Mouse (Mus musculus) kidney, postnatal 25 days (tissue): ENCODE results near the gene Dock7.
A peak's percentile ranks its signal among the peaks of the same experiment; 100 is the strongest.
"Not testable (repeated sequence)": the region's sequence is repeated elsewhere in the genome, so short reads cannot be mapped to it uniquely, and the experiment has no call there.

Experiments
- DNase-seq, 2 experiments: peaks; one replicate each; pipeline ENCODE4 v3.0.0; 2021; ENCODE audit warnings: mixed read lengths in 2 of 2

Gene Dock7

DNA sequence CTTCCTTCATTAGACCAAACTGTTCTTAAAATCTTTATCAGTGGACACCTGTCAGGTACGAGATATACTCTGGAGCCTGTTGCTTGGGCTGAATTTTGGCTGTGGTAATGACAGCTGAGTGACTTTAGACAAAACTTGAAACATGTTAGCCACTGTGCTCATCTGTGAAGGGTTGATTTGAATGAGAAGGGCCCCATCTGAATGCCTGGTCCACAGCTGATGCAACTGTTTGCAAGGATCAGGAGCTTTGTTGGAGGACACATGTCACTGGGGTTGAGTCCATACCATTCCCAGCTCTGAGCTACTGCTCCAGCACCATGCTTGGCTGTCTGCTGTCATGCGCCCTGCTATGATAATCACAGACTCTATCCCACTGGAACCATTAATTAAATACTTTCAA lies 115.1 kb downstream of the Dock7 start:
- DNase-seq: no peak

DNA sequence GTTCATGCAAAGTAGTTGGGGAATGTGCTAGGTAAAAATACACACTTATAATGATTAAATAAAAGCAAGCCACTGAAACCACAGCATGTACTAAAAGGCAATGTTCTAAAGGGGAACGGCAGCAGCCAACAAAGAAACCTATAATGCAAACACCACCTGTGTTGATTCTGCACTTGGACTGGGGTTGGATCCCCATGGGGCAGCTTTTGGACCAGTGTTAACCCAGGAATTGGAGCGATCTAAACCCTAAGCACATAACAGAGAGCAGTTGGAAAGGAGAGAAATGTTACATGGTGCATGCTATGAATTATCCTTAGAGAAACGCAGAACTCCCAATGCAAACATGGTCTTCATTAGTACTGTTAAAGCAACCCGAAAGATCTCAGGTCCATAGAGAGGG lies 127.2 kb downstream of the Dock7 start:
- no peak for DNase-seq

DNA sequence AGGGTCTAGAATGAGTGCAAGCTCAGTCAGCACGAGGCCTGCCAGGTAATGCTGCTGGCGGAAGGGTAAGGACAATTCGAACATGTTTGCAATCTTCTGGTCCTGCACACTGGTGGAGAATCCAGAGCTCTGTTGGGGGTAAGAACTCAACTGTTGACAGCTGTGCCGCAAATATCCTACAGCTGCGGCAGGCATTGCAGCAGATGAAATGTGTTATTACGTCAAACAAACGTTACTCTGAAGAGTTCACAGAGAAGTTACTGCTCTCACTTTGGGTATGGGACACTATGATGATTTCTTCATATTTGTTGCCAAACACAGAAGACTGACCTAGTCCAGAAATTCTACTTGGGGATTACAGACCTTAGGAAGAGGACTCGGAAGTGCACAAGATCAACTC lies 136.0 kb downstream of the Dock7 start:
- no peak for DNase-seq

DNA sequence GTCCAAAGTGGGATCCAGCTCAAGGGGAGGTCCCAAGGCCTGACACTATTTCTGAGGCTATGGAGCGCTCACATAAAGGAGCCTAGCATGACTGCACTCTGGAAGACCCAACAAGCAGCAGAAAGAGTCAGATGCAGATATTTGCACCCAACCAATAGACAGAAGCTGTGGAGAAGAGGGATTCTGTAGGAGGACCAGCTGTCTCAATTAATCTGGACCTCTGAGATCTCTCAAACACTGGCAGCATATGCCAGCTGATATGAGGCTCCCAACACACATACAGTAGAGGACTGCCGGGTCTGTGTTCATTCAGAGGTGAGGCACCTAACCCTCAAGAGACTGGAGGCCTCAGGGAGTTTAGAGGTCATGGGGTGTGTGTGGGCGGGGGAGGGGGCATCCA lies 140.7 kb downstream of the Dock7 start:
- DNase-seq: not testable (repeated sequence)

DNA sequence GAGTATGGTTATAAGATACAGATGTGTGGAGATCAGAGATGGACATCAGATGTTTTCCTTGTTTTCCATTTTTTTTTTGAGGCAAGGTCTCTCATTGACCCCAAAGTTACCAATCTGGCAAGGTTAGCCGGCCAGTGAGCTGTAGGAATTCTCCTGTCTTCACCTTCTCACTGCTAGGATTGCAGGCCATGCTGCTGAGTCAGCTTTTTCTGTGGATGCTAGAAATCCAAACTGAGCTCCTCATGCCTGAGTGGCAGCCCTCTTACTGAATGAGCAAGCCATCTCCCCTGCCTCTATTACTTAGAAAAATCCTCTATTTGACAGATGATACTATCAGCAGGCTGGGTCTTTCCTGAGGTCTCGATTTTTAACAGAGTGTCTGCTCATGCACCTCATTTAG lies 142.0 kb downstream of the Dock7 start:
- DNase-seq: no peak

DNA sequence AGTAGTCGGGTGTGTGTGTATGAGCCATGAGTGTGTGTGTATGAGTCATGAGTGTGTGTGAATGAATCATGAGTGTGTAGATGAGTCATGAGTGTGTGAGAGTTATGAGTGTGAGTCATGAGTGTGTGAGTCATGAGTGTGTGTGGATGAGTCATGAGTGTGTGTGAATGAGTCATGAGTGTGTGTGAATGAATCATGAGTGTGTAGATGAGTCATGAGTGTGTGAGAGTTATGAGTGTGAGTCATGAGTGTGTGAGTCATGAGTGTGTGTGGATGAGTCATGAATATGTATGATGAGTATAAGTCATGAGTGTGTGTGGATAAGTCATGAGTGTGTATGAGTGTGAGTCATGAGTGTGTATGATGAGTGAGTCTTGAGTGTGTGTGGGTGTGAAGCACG lies 142.4 kb downstream of the Dock7 start:
- not testable (repeated sequence) for DNase-seq

DNA sequence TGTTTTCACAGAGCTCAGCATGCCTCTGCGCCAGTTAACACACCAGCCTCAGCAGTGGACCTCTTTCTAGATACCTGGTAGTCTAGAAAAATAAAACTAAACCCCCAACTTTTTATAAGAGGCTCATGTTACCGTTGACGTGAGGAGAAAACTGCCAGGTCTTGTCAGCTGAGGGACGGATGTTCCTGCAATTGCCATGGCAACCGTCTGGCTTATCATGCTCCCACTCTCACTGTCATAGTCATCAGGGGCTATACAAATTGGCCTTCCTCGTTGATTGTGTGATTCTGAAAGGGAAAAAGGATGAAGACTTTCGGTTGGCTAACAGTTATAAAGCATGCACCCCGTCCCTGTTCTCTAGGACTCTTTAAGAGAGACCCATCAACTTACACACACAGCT lies 145.0 kb downstream of the Dock7 start:
- no peak for DNase-seq

DNA sequence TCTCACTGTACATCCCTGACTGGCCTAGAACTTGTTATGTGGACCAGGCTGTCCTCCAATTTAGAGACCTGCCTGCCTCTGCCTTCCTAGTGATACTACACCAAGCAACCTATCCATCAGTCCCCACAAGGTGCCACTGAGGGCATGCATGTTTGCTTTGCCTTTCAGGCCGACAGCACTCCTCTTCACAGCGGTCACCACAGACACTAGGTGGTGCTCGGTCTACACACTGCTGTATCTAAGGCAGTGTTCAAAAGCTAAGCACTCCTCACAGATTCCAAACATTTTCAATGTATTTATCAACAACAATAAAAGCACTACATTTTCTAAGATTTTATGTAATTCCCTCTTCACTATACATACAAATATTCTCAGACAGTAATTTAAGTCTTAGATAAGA lies 150.8 kb downstream of the Dock7 start:
- no peak for DNase-seq

DNA sequence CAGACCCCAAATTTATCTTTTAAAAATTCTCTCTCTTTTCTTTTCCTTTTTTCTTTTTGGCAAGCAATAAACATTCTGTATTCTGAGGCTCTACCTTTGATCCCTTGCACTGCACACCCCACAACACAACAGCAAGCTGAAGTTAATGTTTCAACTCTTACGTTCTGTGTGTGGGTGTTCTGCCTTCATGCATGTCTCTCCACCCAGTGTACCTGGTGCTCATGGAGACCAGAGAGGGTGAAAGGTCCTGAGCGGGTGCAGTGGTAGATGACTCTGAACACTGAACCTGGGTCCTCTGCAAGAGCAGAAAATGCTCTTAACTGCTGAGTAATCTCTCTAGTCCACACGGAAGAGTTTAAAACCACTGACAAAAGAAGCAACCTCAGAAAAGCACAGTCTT lies 160.5 kb downstream of the Dock7 start:
- peak; percentile 51 to 85 for DNase-seq

DNA sequence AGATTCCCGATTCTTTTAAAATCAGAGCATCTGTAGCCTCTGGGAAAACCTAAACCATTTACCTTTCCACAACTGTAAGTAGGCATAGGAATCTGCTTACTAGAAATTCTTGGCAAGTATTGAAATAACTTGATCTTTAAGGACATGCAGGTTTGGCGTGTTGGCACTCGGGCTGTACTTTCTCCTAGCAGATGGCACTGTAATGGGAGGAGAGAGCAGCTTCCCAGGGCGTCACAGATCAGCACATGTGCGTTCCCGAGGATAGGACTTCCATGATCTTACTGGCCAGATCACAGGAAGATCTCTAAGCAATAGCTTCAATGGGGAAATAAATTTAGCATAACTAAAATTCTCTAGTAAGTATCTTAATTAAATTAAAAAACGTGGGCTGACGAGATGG lies 164.7 kb downstream of the Dock7 start:
- DNase-seq: no peak

DNA sequence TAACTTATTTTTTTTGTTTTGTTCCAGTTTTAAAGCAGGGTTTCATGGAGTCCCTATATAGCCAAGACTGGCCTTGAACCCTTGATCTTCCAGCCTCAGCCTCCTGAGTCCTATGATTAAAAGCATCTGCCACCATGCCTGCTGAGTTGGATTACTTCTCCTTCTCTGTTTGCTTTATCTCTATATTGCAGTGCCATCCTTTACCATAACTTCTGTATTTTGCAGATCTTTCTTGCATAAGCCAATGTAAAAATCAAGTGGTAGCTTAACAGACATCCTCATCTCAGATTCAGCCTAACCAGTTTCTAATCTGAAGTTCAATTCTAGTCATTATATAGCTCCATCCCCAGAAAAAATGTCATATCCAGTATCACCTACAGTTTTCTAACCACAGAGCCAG lies 170.2 kb downstream of the Dock7 start:
- DNase-seq: no peak

DNA sequence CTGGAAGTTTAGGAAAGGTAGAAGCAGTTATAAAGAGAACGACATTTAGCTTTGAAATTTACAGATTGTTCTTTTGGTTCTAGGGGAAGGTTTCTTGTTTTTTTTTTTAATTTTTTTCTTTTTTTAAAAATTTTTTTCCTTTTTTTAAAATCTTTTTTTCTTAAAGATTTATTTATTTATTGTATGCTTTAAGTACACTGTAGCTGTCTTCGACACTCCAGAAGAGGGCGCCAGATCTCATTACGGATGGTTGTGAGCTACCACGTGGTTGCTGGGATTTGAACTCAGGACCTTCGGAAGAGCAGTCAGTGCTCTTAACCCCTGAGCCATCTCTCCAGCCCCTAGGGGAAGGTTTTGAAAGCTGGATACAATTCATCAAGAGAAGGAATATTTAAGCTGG lies 182.5 kb downstream of the Dock7 start:
- DNase-seq: not testable (repeated sequence)

DNA sequence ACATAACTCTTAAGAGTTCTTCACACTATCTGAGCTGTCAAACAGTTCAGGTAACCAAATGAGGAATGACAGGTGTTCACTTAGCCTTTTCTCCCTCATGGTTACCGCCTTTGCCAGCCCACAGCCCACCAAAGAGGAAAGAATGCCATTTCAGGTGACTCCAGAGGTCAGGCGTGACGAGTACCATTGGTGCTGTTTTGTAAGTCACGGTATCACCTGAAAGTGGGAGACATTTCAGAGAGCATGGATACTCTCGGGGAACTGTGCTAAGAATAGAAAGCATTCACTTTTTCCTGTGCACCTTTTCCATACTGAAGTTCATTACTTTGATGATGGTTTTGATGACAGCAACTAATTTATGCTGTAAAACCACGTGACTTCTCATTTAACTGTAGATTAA lies 184.7 kb downstream of the Dock7 start:
- no peak for DNase-seq

DNA sequence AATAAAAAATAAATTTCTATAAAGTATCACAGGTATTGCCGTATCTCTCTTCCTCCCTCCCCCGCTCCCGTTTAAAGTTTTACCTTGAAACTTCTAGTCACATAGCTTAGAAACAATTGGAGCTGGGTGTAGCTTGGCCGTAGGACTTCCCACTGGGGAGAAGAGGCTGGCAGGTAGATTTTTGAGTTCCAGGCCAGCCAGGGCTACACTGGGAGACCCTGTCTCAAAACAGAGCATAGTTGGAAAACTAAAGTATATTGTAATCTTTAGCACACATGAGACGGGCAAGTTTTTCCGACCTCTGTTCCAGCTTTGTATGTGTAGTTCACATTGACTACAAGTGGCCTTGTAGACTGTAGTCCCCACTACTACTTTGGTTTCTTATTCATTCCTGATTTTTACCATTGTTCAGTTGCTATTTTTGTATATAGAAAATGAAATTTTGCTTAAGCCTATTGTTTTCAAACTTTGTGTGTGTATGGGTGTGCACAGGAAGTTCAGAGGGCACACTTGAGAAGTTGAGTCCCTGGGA lies 195.4 kb downstream of the Dock7 start:
- DNase-seq: no peak

DNA sequence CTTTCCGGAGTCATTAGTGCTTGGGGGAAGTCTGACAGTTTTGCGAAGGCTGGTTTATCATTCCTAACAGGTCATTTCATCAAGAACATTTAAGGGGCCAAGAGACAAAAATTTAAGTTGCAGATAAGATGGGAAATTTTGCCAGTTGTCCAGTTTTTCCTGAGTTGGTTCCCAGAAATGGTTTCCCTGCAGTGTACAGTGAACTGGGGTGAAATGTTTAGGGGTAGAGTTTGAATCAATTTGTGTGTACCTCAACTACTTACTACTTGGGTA lies 195.9 kb downstream of the Dock7 start:
- DNase-seq: no peak

DNA sequence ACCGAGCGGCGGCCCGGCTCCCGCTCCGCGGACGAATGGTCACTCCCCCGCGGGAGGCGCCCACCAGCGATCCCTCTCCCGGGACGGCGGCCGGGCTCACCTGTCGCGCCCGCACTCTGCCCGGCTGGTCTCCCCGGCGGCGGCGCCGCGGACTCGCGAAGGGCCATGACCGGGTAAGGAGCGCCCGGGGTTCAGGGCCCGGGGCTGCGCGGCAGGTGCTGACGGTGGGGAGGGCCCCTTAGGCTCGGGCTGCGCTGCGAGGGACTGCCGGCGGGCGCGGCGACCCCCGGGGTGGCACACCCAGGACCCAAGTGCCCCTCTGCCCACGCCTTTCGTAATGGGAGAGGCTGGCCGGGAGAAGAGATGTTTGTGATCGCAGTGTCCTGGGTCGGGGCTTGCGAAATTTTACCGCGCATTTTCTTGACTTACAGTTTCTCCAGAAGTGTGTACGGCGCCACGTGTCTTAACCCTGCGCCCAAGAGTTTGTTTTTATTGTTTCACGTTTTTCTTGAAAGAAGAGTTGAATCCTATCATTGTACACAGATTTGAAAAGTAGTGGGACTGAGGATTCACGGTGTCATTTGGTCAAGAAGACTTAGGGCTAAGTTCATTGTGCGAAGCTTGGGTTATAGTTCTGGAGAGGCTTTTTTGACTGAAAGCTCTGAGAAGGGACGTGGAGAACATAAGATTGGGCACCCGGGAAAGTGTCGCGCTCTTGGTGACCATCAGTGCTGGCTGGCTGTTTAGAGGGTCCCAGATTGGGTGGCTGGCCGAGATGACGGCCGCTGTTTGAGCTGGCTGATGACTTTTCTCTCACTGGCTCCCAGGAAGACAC lies 196.4 kb downstream of the Dock7 start:
- peak in 1 of 2 experiments; percentile 18 for DNase-seq

DNA sequence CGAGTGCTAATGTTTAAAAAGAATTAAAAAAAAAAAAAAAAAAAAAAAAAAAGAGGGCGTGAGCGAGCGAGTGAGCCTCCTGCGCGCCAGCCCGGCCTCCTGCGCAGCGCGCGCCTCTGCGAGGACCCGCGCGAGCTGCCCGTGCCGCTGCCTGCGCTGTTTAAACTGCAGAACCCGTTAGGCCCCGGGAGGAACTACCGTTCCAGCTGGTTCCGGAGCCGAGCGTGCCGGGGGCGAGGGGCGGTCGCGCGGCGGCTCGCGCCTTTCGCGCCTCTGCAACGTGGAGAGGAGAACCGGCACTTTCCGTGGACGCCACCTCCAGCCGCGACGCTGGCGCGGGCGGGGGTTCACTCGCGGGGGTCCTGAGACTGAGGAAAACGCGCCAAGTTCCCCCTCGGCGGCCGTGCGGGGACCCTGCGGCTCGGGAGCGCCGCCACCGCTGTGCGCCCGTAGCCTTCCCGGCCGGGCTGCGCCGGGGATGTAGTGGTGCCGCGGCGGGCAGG lies 197.1 kb downstream of the Dock7 start, which contains the start of gene Usp1:
Gene Usp1 (plus strand): TSS at position 243 of the 503 bp plus-strand sequence.
- DNase-seq: no peak

DNA sequence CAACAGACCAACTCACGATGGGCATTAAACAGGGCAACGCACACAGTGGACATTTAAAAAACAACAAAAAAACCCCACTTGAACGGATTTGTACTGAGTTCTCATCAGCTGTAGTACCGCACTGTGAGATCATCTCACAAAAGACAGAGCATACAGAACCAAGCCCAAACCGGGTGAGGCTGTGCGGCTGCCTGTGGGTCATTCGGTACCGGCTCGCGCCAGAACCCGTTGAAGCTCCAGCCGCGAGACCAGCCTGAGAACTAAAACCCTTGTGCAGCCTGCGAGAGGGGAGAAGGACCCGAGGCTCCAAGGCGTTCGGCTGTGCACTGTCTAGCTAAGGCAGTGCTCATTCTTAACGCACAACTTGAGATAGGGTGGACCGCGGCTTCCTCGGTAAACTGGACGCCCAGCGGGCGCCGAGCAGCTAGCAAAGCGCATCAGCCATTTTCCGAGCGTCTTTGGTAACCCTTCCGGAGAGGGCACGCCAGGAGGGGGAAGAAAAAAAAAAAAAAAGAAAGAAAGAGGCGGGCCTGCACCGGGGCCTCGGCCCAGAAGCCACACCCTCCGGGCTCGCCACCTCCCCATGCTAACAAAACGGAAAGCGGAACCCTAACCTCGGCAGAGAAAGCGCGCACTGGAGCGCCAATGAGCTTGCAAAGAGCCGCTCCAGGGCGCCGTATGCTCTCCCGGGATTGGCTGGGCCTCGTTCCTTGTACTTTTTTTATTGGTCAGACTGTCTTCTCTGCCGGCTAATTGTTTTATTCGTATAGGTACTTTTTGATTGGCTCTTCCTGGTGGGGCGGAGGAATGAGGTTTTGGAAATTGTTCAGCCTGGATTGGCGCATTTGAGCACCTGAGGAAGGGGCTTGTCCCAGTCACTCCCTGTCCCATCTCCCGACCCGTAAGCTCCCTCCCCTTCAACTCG lies 197.8 kb downstream of the Dock7 start:
- peak; percentile 97 to 100 for DNase-seq

DNA sequence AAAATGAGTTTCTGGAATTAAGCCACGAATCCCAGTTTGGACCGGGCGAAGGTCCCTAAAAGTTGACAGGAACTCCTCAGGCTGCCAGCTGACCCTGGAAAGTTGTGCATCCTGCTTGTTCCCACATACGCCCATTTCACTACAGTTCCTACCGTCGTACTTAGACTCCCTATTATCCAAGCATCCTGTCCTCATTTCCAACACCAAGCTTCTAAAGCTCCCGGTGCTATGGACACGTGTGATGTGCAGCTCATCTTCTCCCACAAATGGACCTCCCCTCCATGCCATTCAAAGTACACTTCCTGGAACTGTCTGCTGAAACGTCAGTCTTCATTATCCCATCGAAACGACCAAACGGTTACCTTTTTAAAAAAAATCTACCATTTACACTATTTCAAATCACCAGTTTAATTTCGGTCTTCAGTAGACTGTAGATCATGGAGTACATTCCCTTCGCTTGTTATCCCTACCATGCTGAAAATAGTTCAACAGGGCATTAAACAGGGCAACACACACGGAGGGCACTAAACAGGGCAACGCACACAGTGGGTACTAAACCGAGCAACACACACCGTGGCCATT lies 198.6 kb downstream of the Dock7 start:
- peak; percentile 26 to 45 for DNase-seq

DNA sequence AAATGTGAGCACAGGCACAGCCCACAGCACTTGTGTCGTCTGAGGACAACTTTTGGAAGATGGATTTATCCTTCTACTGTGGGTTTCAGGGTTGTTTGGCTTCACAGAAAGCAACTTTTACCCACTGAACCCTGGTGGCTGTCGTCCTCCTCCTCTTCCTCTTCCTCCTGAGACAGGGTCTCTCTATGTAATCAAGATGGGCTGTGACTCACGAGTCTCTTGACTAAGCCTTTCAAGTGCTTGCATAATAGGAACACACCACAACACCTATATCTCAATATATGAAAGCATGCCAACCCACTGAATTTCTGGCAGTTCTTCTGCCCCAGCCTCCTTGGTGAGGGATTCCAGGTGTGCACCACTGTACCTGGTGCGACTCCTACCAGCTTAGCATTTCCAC lies 199.8 kb downstream of the Dock7 start:
- no peak for DNase-seq

DNA sequence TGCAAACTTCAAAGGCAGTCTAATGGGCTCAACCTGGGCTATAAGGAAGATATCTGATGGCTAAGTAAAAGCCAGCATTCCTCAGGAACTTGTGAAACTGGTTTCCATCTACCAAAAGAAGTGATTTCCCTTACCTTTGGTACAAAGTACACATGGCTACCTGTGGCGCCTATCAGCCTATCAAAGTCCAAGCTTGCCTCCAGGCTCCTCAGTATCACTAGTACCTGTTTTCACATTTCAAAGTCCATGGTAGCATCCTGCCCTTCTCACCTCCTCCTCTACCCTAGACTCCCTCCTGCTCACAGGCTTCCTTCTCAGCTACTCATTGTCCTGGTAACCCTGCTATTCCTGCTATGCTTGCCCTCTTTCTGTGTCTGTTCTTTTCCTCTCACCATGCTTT lies 202.5 kb downstream of the Dock7 start:
- DNase-seq: no peak

DNA sequence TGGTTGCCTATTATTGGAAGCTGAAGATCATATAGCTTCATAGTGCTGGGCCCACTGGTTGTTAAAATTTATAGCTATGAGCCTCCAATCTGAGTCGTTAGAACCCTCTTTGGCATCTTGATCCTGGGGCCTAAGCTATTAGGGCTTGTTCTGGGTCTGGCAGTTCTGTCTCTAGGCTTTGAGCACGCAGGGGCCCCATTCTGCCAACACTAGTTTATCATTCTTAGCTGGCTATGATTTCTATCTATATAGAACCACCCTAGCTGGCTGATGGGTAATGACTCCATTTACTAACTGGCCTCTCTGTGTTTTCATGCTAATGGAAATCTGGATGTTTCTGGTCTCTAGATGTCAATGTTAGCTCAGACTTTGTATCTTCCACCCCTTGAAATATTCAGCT lies 203.0 kb downstream of the Dock7 start:
- no peak for DNase-seq

DNA sequence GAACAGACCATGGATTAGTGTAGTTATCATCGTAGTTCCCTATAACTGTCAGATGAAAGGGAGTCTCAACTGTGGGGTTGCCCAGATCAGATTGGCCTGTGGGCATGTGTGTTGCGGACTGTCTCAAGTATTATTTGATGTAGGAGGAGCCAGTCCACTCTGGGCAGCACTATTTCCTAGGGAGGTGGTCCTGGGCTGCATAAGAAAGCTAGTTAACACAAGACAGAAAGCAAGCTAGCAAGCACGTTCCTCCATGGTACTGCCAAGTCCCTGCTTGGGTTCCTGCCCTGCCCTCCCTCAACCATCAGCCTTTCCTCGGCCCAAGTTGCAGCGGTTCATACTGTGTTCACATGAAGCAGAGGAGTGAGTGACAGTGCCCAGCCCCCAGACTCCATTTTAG lies 210.5 kb downstream of the Dock7 start:
- no peak for DNase-seq
